Mouse (Mus musculus) cerebellum, adult 8-10 months (tissue): Measurements from ENCODE around the gene Lrguk.

Experiments used
- DNase-seq: peaks from one replicate; pipeline ENCODE4 v3.0.0; 2022

Lrguk gene

GRCm38 (mm10) chr6:34149066-34149465 is 119.8 kb downstream of the Lrguk start:
- DNase-seq: no peak

GRCm38 (mm10) chr6:34149821-34150220 is 120.6 kb downstream of the Lrguk start:
- no peak for DNase-seq

GRCm38 (mm10) chr6:34153069-34154052 is 124.1 kb downstream of the Lrguk start:
- DNase-seq: no peak

GRCm38 (mm10) chr6:34154202-34154601 is 125.0 kb downstream of the Lrguk start:
- no peak for DNase-seq

- no peak for DNase-seq
Observed at GRCm38 (mm10) chr6:34155137-34155804, 126.0 kb downstream of the Lrguk start.

GRCm38 (mm10) chr6:34156057-34156456 is 126.8 kb downstream of the Lrguk start:
- DNase-seq: no peak

GRCm38 (mm10) chr6:34156841-34157748 is 127.8 kb downstream of the Lrguk start:
- DNase-seq: no peak

GRCm38 (mm10) chr6:34159998-34160815 is 131.0 kb downstream of the Lrguk start:
- no peak for DNase-seq

- no peak for DNase-seq
Observed at GRCm38 (mm10) chr6:34160816-34161310, 131.6 kb downstream of the Lrguk start.

- no peak for DNase-seq
Observed at GRCm38 (mm10) chr6:34161511-34161910, 132.3 kb downstream of the Lrguk start.

- DNase-seq: no peak
Observed at GRCm38 (mm10) chr6:34162607-34163006, 133.4 kb downstream of the Lrguk start.

- DNase-seq: no peak
Observed at GRCm38 (mm10) chr6:34163014-34163413, 133.8 kb downstream of the Lrguk start.

- DNase-seq: no peak
Observed at GRCm38 (mm10) chr6:34168834-34169233, 139.6 kb downstream of the Lrguk start.

- DNase-seq: no peak
Observed at GRCm38 (mm10) chr6:34170844-34171494, 141.7 kb downstream of the Lrguk start.

- DNase-seq: no peak
Observed at GRCm38 (mm10) chr6:34171748-34172457, 142.7 kb downstream of the Lrguk start.

- no peak for DNase-seq
Observed at GRCm38 (mm10) chr6:34173251-34173650, 144.0 kb downstream of the Lrguk start.

GRCm38 (mm10) chr6:34174715-34175114 is 145.5 kb downstream of the Lrguk start:
- no peak for DNase-seq

GRCm38 (mm10) chr6:34176111-34176863 is 147.0 kb downstream of the Lrguk start:
- DNase-seq: no peak

- peak; percentile 90 for DNase-seq
Observed at GRCm38 (mm10) chr6:34176864-34177247, 147.6 kb downstream of the Lrguk start, which contains the start of gene Slc35b4. Slc35b4 (minus strand) TSS chr6:34177111.

- DNase-seq: no peak
Observed at GRCm38 (mm10) chr6:34179007-34179406, 149.8 kb downstream of the Lrguk start.
